Mouse (Mus musculus): Measurements from ENCODE around the gene Ramp2. TPM values are rescaled to one million over a fixed set of nuclear protein-coding genes. Genes with fewer than 3 reads are reported as not detected.

The Ramp2 gene
- polyA plus RNA-seq, 1 experiment, result 710 TPM

DNA sequence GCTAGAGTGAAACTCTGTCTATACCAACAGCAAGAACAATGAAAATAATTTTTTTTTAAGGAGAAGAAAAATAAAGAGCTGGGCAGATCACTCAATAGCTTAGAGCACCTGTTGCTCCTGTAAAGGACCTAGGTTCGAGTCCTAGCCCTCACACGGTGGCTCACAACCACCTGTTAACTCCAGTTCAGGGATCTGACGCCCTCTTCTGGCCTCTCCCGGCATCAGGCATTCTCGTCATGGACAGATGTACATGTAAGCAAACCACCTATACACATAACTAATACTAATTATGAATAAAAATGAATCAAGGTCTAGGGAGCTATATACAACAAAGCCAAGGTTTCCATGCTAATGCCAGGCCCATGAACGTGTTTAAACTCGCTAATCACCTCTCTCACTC, 55.1 kb downstream of the Ramp2 start:
- Histone ChIP-seq H3K4me3 (replicated peaks; ENCODE audit: extremely low read depth, low read depth, low read length) (peak overlapping the region; percentile 25), H3K4me1 (ENCODE audit: control insufficient read depth, insufficient read depth, low read length) (peaks cover 5% of the 10 kb centered on the region)
- TF ChIP-seq CTCF (IDR thresholded peaks at IDR 0.05; ENCODE audit: insufficient read depth, low read length) (no peak), POLR2A (IDR thresholded peaks at IDR 0.05; ENCODE audit: borderline replicate concordance, extremely low read depth, low read depth, low read length) (no peak)
- 62% methylated on average over 7 of the region's 7 CpGs for WGBS
- DNase-seq, result no peak

- peak overlapping the region; percentile 87 for H3K4me3 ChIP-seq (replicated peaks; ENCODE audit: extremely low read depth, low read depth, low read length)
- DNase-seq, result no peak
- TF ChIP-seq CTCF (IDR thresholded peaks at IDR 0.05; ENCODE audit: insufficient read depth, low read length) (no peak), POLR2A (IDR thresholded peaks at IDR 0.05; ENCODE audit: borderline replicate concordance, extremely low read depth, low read depth, low read length) (no peak)
- peaks cover 5% of the 10 kb centered on the region for H3K4me1 ChIP-seq (ENCODE audit: control insufficient read depth, insufficient read depth, low read length)
- WGBS, result 8% methylated on average over 26 of the region's 26 CpGs
These were observed 55.6 kb downstream of the Ramp2 start for GRCm38 (mm10) chr11:101301299-101302003.

DNA sequence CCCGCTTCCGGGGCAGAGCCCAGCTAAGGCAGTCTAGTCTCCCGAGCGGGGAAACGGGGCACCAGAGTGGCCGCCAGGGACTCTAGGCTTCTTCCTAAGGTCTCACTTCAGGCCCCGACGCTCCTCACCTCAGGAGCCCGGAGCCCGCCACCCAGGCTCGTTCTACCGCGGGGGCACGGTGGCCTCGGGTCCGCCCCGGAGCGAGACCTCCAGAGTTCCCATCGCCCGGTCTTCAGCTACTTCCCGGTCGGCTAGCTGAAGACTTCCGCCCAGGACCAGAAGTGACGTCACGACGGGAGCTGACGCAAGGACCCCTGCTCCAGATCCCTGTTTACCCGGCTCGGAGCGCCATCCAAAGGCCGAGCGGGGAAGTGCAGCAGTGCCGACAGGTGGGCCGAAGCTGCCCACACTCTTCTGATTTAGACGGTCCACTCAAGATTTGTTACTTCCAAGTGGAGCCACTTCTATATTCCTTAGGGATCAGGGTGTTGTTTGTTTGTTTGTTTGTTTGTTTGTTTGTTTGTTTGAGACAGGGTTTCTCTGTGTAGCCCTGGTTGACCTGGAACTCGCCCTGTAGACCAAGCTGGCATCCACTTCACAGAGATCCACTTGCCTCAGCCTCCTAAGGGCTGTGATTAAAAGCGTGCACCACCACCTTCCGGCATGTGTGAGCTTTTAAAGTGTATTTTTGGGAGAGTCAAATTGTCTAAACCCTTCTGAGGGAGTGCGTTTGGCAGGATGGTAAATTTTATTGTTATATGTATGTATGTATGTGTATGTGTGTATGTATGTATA, 56.4 kb downstream of the Ramp2 start, which contains the start of gene Becn1:
Gene Becn1 (minus strand): TSS at position 283 of the 795 bp plus-strand sequence.
- H3K4me1 ChIP-seq (ENCODE audit: control insufficient read depth, insufficient read depth, low read length), result peaks cover 5% of the 10 kb centered on the region
- WGBS, result 5% methylated on average over 39 of the region's 39 CpGs
- peak; percentile 82 for TF ChIP-seq CTCF (IDR thresholded peaks at IDR 0.05; ENCODE audit: insufficient read depth, low read length)
- peak; percentile 65; the same call in 1 of the 2 replicates for TF ChIP-seq POLR2A (IDR thresholded peaks at IDR 0.05; ENCODE audit: borderline replicate concordance, extremely low read depth, low read depth, low read length)
- DNase-seq, result peak; percentile 98
- peak within 1 kb of the TSS; percentile 87 for H3K4me3 ChIP-seq (replicated peaks; ENCODE audit: extremely low read depth, low read depth, low read length)

DNA sequence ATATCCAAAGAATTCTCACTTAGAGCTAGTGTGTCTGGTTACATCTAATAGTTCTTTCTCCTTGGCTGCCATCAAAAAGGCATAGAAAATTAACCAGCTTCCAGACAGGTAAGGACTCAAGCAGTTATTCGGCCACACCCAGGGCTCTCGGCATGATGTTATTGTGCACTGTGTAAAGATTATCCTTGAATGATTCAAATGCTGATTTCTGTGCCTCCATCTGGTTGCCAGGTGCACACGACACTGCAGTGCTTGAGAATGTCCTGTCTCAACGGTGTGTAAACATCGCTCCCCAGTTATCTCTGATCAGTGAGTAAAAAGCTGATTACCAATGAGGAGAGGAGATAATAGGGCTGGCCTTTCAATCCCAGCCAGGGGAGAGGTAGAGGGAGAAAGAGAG, 61.9 kb downstream of the Ramp2 start:
- TF ChIP-seq POLR2A (IDR thresholded peaks at IDR 0.05; ENCODE audit: borderline replicate concordance, extremely low read depth, low read depth, low read length) (no peak), CTCF (IDR thresholded peaks at IDR 0.05; ENCODE audit: insufficient read depth, low read length) (no peak)
- no peak overlapping the region for H3K4me3 ChIP-seq (replicated peaks; ENCODE audit: extremely low read depth, low read depth, low read length)
- H3K4me1 ChIP-seq (ENCODE audit: control insufficient read depth, insufficient read depth, low read length), result no peaks in the 10 kb centered on the region
- 23% methylated on average over 5 of the region's 5 CpGs for WGBS
- DNase-seq, result no peak

Other genes starting within 250 kb of the Ramp2 start
- 81.9 and 102 TPM in 2 replicates for gene Atp6v0a1, start 236.6 kb upstream of the Ramp2 start, polyA plus RNA-seq (2012; rRNA removed)
- gene Naglu, start 176.0 kb upstream of the Ramp2 start, polyA plus RNA-seq (2012; rRNA removed), result 32.2 and 33.5 TPM in 2 replicates
- 0.17 and 0.29 TPM in 2 replicates for gene Hsd17b1, start 167.6 kb upstream of the Ramp2 start, polyA plus RNA-seq (2012; rRNA removed)
- 40.2 and 43.9 TPM in 2 replicates for gene Coasy, start 163.5 kb upstream of the Ramp2 start, polyA plus RNA-seq (2012; rRNA removed)
- 25.5 and 47.0 TPM in 2 replicates for gene Mlx, start 158.8 kb upstream of the Ramp2 start, polyA plus RNA-seq (2012; rRNA removed)
- 1.5 and 2.1 TPM in 2 replicates for gene Psmc3ip, start 150.6 kb upstream of the Ramp2 start, polyA plus RNA-seq (2012; rRNA removed)
- gene Retreg3, start 126.1 kb upstream of the Ramp2 start, polyA plus RNA-seq (2012; rRNA removed), result 47.6 and 58.8 TPM in 2 replicates
- 10.7 and 14.4 TPM in 2 replicates for gene Tubg1, start 126.1 kb upstream of the Ramp2 start, polyA plus RNA-seq (2012; rRNA removed)
- gene Tubg2, start 90.1 kb upstream of the Ramp2 start, polyA plus RNA-seq (2012; rRNA removed), result 2.4 and 3.2 TPM in 2 replicates
- 2.6 and 2.7 TPM in 2 replicates for gene Cntnap1, start 75.5 kb upstream of the Ramp2 start, polyA plus RNA-seq (2012; rRNA removed)
- gene Plekhh3, start 74.7 kb upstream of the Ramp2 start, polyA plus RNA-seq (2012; rRNA removed), result 41.2 and 47.4 TPM in 2 replicates
- gene Ccr10, start 70.6 kb upstream of the Ramp2 start, polyA plus RNA-seq (2012; rRNA removed), result 0.45 and 0.62 TPM in 2 replicates
- gene Ezh1, start 19.6 kb upstream of the Ramp2 start, polyA plus RNA-seq (2012; rRNA removed), result 38.9 and 50.1 TPM in 2 replicates
- gene Vps25, start 7.7 kb downstream of the Ramp2 start, polyA plus RNA-seq (2012; rRNA removed), result 82.9 and 97.4 TPM in 2 replicates
- gene Wnk4, start 14.5 kb downstream of the Ramp2 start, polyA plus RNA-seq (2012; rRNA removed), result 6.5 and 10.4 TPM in 2 replicates
- gene Cntd1, start 33.0 kb downstream of the Ramp2 start, polyA plus RNA-seq (2012; rRNA removed), result 0.22 and 0.59 TPM in 2 replicates
- 194 and 283 TPM in 2 replicates for gene Coa3, start 33.1 kb downstream of the Ramp2 start, polyA plus RNA-seq (2012; rRNA removed)
- 70.3 and 97.9 TPM in 2 replicates for gene Becn1, start 56.3 kb downstream of the Ramp2 start, polyA plus RNA-seq (2012; rRNA removed)
- 30.6 and 40.4 TPM in 2 replicates for gene Psme3, start 70.2 kb downstream of the Ramp2 start, polyA plus RNA-seq (2012; rRNA removed)
- gene Aoc2, start 79.0 kb downstream of the Ramp2 start, polyA plus RNA-seq (2012; rRNA removed), result 3.3 and 3.6 TPM in 2 replicates
- 11.5 and 15.3 TPM in 2 replicates for gene Aoc3, start 84.6 kb downstream of the Ramp2 start, polyA plus RNA-seq (2012; rRNA removed)
- 0.13 TPM in 1 of 2 replicates, not detected in the other for gene G6pc, start 121.5 kb downstream of the Ramp2 start, polyA plus RNA-seq (2012; rRNA removed)
- gene Aarsd1, start 171.6 kb downstream of the Ramp2 start, polyA plus RNA-seq (2012; rRNA removed), result 20.5 and 20.9 TPM in 2 replicates
- 0.22 and 0.36 TPM in 2 replicates for gene Gm27029, start 178.8 kb downstream of the Ramp2 start, polyA plus RNA-seq (2012; rRNA removed)
- gene Rundc1, start 179.1 kb downstream of the Ramp2 start, polyA plus RNA-seq (2012; rRNA removed), result 21.7 and 22.4 TPM in 2 replicates
- 1.7 and 5.3 TPM in 2 replicates for gene Ptges3l, start 179.3 kb downstream of the Ramp2 start, polyA plus RNA-seq (2012; rRNA removed)
- gene Rpl27, start 196.3 kb downstream of the Ramp2 start, polyA plus RNA-seq (2012; rRNA removed), result 221 and 297 TPM in 2 replicates
- gene Ifi35, start 202.4 kb downstream of the Ramp2 start, polyA plus RNA-seq (2012; rRNA removed), result 57.9 and 76.4 TPM in 2 replicates
- 14.8 and 17.7 TPM in 2 replicates for gene Rnd2, start 219.0 kb downstream of the Ramp2 start, polyA plus RNA-seq (2012; rRNA removed)
- gene Vat1, start 220.2 kb downstream of the Ramp2 start, polyA plus RNA-seq (2012; rRNA removed), result 224 and 235 TPM in 2 replicates